Mouse (Mus musculus) right cerebral cortex, postnatal 36 days (tissue): ENCODE measurements at regions not wholly inside any gene's neighbourhood (a gene's known extent, or its start where the extent isn't known, plus 50 kb on each side); places are given as distances from the start of the nearest gene placed in this dataset.

Source experiments
- DNase-seq, 2 experiments: peaks; one replicate each; pipeline ENCODE4 v3.0.0; 2022; ENCODE audit warnings: low spot score in 2 of 2, mixed read lengths in 1 of 2

DNA sequence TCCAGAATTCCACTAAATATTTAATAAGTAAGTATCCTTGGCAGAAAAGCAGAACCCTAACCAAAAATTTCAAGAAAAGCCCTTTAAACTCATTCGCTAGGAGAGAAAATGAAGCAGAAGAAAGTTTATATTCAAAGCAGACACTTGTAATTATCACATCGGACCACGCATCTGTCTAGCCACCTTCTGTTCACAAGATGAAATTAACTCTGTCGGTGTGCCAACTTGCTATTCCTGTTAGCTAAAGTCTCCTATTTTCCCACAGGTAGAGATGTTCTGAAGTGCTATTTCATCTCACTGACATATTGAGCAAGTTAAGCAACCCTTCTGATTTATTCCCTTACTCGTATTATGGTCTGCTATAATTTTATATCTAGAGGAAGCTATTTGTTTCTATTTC, 239.1 kb upstream of the Gria3 start:
- peak; percentile 12 to 18 for DNase-seq
